Mouse (Mus musculus): ENCODE measurements at regions not wholly inside any gene's neighbourhood (a gene's known extent, or its start where the extent isn't known, plus 50 kb on each side); places are given as distances from the start of the nearest gene placed in this dataset.

- no peak for DNase-seq
These were observed 370.4 kb downstream of the Nbas start for GRCm38 (mm10) chr12:13639336-13639735.
